Mouse (Mus musculus): ENCODE data around the gene Ptp4a2. TPM values are rescaled to one million over a fixed set of nuclear protein-coding genes. Genes with fewer than 3 reads are reported as not detected.

Gene Ptp4a2
- polyA plus RNA-seq, 1 experiment from 2014 or later, result 236 TPM

DNA sequence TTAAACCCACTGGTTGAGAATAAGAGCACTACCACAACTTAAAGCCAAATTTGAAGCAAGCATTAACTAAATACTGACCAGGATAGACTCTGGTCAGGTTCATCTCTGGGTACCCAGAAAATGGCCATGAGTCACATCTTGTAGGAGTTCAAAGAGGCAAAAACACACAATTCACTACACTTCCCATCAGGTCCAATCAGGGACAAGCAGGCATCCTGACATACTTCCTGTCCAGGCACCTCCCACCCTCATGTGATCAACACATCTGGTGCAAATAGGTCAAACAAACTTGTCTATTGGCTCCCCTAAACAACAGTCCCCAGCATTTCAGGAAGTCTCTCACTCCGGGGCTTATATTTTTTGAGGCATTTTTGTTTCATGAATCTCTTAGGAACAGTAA lies 7.7 kb upstream of the Ptp4a2 start:
- no peak overlapping the region for H3K4me2 ChIP-seq
- 39% methylated on average over 1 of the region's 1 CpGs for WGBS (ENCODE audit: insufficient replicate concordance)
- no peak for ATAC-seq (ENCODE audit: low read depth)

DNA sequence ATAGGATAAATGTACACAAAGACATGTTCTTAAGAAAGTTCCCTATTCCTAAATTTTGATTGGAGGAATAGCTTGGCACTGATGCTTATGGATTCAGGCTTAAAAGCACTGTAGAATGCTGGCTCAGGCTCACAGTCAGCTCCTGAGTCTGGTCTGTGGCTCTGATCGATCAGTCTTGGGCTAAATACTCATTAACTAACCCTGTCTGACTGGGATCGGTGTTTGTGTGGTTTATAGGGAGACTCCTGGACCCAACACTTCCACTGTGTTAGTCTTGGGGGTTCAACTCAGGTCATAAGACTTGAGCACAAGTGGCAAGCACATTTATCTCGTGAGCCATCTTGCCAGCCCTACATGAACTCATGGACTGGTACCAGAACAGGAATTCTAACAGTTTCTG lies 6.0 kb upstream of the Ptp4a2 start:
- 65% methylated on average over 3 of the region's 3 CpGs for WGBS (ENCODE audit: insufficient replicate concordance)
- no peak for ATAC-seq (ENCODE audit: low read depth)
- Histone ChIP-seq H3K27ac (no peak overlapping the region), H3K4me2 (no peak overlapping the region), H3K36me3 (no peaks in the 10 kb centered on the region), H3K9me3 (replicated peaks) (no peaks in the 10 kb centered on the region), H3K4me1 (replicated peaks) (0 out of 2 replicates have a peak, but pooled peaks cover 9% of the 10 kb centered on the region), H3K4me3 (replicated peaks) (no peak overlapping the region), H3K27me3 (peaks cover 15% of the 10 kb centered on the region), H3K9ac (no peak overlapping the region)
- DNase-seq, result no peak

More for the DNA sequence above, 7.7 kb upstream of the Ptp4a2 start:
- H3K27ac ChIP-seq, result no peak overlapping the region
- H3K27me3 ChIP-seq, result peaks cover 1% of the 10 kb centered on the region; the same call in 1 of the 2 replicates
- no peaks in the 10 kb centered on the region for H3K36me3 ChIP-seq
- DNase-seq, result no peak
- 0 out of 2 replicates have a peak, but pooled peaks cover 9% of the 10 kb centered on the region for H3K4me1 ChIP-seq (replicated peaks)
- H3K9ac ChIP-seq, result no peak overlapping the region
- no peaks in the 10 kb centered on the region for H3K9me3 ChIP-seq (replicated peaks)
- H3K4me3 ChIP-seq (replicated peaks), result no peak overlapping the region

DNA sequence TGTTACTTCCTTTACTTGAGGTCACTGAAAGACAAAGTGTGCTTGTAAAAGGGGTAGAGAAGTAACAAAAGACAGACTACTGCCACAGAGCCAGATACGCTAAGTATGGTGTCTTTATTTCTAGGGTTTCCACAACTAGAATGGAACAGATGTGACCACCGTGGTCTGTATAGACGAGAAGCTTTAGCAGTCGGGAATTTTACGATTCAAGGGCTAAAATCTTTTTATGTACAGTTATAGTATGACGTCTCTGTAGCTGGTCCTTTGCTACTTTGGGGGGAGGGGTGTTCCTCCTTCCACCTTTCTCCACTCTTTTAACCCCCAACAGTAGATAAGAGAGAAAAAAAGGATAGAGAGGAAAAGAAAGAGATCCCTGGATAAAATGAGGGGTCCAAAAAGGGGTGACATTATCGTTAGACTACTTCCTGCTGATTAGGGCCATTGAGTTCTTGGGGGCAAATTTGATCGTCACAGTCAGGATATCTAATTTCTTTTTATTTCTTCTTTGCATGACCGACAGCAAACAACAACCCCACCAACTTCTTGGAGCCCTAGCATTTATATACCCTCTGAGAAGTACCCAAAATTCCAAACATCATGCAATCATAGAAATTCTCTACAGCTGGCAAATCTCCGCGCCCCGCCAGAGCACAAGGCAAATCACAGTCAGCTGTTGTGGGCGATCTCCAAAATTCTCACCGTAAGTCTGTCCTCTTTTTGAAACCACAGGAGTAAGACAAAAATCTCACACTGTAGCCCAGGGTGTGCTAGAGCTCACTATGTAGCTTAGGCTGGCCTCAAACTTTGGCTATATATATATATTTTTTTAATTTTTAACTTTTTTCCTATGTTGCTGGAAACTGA lies 818 bp downstream of the Ptp4a2 start:
- Histone ChIP-seq H3K9me3 (replicated peaks) (no peaks in the 10 kb centered on the region; the same call in 1 of the 2 replicates), H3K4me1 (replicated peaks) (peaks cover 21% of the 10 kb centered on the region), H3K4me2 (peak overlapping the region; percentile 68), H3K9ac (no peak overlapping the region), H3K27ac (peak overlapping the region; percentile 71), H3K4me3 (replicated peaks) (peak overlapping the region; percentile 50), H3K27me3 (peaks cover 36% of the 10 kb centered on the region), H3K36me3 (no peaks in the 10 kb centered on the region)
- no peak for DNase-seq
- ATAC-seq (ENCODE audit: low read depth), result no peak
- WGBS (ENCODE audit: insufficient replicate concordance), result 40% methylated on average over 14 of the region's 14 CpGs

DNA sequence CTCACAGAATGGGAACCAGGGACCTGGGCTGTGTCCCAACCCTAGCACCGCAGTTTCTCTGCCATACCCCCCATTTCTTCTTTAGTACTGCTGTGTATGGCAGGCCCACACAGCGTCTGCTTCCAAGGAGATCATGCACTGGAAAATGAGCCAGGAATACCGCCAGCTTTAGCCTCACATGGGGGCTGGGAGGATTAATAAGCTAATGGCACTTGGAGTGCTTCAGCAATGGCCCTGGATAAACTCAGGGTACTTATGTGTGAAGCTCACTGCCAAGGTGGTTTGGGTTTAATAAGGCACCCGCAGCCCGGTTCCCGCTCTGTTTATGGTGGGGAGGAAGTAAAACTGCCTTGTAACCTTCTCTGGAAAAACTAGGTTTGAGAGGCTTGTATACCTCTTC lies 6.6 kb downstream of the Ptp4a2 start:
- 80% methylated on average over 6 of the region's 6 CpGs for WGBS (ENCODE audit: insufficient replicate concordance)
- Histone ChIP-seq H3K4me3 (replicated peaks) (no peak overlapping the region), H3K9me3 (replicated peaks) (no peaks in the 10 kb centered on the region; the same call in 1 of the 2 replicates), H3K36me3 (no peaks in the 10 kb centered on the region), H3K27me3 (no peaks in the 10 kb centered on the region), H3K4me2 (no peak overlapping the region), H3K27ac (peak overlapping the region; percentile 0; the same call in 1 of the 2 replicates), H3K4me1 (replicated peaks) (peaks cover 37% of the 10 kb centered on the region), H3K9ac (no peak overlapping the region)
- DNase-seq (no peak), ATAC-seq (ENCODE audit: low read depth) (no peak)

DNA sequence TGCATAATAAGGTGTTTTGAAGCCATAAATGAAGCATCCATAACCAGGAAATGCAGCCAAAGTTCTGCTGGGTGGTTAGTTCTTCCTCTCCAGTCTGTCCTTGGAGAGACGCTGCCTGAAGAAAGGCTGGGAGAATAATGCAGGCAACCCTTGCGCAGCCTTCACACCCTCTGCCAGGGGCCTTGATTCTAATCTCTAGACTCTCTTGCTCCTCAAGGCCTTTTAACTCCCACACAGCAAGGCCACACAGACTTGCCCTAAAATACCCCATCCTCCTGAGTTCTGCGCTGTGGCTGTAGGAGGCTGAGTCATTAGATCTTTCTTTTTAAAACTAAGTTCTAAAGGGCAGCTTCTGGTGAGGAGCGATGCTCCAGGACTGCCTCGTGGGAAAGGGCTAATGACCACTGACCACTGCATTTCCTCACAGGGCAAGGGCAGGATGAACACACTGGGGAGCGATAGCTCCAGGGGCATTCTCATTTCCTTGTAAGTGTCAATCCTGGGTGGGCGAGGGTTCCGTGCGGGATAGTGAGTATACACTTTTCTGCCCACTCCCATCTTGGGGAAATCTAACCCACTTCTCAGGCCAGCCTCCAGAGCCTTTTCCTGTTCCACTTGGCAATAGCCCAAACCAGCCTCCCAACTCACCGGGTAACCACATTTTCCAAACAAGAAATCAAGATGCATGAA lies 7.6 kb downstream of the Ptp4a2 start:
- Histone ChIP-seq H3K4me2 (peak overlapping the region; percentile 94), H3K4me1 (replicated peaks) (peaks cover 48% of the 10 kb centered on the region), H3K27me3 (no peaks in the 10 kb centered on the region), H3K9me3 (replicated peaks) (no peaks in the 10 kb centered on the region), H3K4me3 (replicated peaks) (no peak overlapping the region), H3K9ac (no peak overlapping the region), H3K27ac (peak overlapping the region; percentile 87; the same call in 1 of the 2 replicates), H3K36me3 (no peaks in the 10 kb centered on the region)
- 61% methylated on average over 10 of the region's 10 CpGs for WGBS (ENCODE audit: insufficient replicate concordance)
- DNase-seq (no peak), ATAC-seq (ENCODE audit: low read depth) (no peak)

DNA sequence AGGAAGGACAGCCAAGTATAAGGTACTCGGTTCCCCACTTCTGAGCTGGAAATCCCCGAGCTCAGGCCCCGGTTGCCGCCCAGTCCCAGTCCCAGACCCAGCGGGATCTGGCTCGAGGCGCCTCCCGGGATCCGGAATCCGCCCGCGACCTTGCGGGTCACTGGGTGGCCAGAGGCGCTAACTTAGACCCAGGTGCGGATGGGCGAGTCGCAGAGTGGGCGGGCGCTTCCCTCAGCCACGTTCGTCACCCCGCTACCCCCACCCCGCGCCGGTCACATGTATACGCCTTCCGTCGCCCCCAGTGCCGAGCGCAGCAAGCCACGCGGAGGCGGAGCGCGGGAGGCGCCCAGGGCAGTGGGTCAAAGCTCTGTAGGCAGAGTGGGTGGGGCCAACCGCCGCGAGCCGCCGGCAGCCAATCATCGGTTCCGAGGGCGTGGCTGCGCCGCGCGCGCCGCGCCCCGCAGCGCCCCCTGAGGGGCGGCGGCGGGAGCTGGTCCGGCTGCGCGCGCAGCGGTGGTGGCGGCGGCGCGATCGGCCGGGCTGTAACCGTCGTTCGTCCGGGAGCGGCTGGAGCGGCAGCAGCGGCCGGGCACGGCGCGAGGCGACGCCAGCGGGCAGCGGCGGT lies 8.8 kb downstream of the Ptp4a2 start:
- Histone ChIP-seq H3K27ac (peak overlapping the region; percentile 91), H3K27me3 (no peaks in the 10 kb centered on the region), H3K36me3 (no peaks in the 10 kb centered on the region), H3K9ac (peak overlapping the region; percentile 97), H3K9me3 (replicated peaks) (no peaks in the 10 kb centered on the region), H3K4me2 (peak overlapping the region; percentile 94), H3K4me1 (replicated peaks) (peaks cover 58% of the 10 kb centered on the region), H3K4me3 (replicated peaks) (peak overlapping the region; percentile 86)
- peak; percentile 95 for ATAC-seq (ENCODE audit: low read depth)
- peak; percentile 97 for DNase-seq
- 1% methylated on average over 79 of the region's 83 CpGs for WGBS (ENCODE audit: insufficient replicate concordance)

DNA sequence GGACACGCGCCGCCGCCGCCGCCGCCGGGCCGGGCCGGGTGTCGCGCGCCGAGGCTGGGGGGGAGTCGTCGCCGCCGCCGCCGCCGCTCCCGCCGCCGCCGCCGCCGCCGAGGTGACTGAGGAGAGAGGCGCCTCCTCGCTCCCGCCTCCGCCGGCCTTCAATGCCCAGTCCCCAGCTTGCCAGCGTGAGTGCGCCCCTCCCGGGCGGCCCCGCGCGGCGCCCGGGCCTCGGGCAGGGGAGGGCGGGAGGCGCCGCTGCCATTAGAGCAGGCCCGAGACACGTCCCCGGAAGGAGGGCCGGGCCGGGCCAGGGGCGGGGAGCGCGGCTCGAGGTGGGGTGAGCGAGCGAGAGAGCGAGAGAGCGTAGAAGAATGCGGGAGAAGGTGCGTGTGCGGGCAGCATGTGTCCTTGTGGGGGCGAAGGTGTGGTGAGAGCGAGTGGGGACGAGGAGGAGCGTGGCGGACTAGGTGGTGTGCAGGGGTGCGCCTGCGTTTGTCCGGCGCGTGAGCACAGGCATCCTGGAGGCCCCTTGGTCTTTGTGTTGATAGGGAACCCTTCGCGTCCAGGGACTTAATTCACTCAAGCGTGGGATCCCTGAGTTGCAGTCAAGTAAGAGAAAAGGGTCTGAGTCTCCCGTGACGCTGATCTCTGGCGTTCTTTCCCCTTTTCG lies 9.5 kb downstream of the Ptp4a2 start:
- Histone ChIP-seq H3K4me3 (replicated peaks) (peak overlapping the region; percentile 86), H3K36me3 (no peaks in the 10 kb centered on the region), H3K9ac (peak overlapping the region; percentile 97), H3K4me2 (peak overlapping the region; percentile 80), H3K9me3 (replicated peaks) (no peaks in the 10 kb centered on the region), H3K27ac (peak overlapping the region; percentile 91), H3K27me3 (no peaks in the 10 kb centered on the region), H3K4me1 (replicated peaks) (peaks cover 63% of the 10 kb centered on the region)
- DNase-seq (peak; percentile 72), ATAC-seq (ENCODE audit: low read depth) (peak; percentile 74)
- under 1% methylated on average over 66 of the region's 79 CpGs for WGBS (ENCODE audit: insufficient replicate concordance)

DNA sequence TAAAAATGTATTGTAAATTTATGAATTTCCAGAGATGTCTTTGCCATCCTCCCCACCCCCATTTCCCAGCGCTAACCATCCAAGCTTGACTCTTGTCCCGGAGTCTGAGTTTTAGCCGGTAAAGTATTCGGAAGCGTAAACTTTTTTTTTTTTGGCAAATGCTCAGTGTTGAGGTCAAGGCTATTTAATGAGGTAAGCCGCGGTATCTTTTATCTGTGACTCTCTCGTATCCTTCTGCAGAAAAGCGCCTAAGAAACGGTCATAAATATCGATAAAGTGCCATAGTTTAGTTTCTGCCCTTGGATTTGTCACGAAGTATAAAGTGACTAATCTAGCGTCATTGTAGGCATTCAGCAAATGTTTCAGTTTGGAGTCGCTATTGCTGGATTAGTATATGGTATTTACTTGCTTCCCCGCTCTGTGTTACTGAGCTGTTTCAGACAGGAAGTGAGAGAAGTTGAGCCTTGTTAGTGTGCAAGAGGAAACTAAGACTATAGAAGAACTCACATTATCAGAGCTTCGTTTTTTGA lies 10.1 kb downstream of the Ptp4a2 start:
- H3K27ac ChIP-seq, result peak overlapping the region; percentile 91
- H3K27me3 ChIP-seq, result no peaks in the 10 kb centered on the region
- H3K36me3 ChIP-seq, result no peaks in the 10 kb centered on the region
- H3K4me1 ChIP-seq (replicated peaks), result peaks cover 69% of the 10 kb centered on the region
- peak overlapping the region; percentile 86 for H3K4me3 ChIP-seq (replicated peaks)
- ATAC-seq (ENCODE audit: low read depth), result no peak
- peak overlapping the region; percentile 80 for H3K4me2 ChIP-seq
- peak; percentile 5 for DNase-seq
- WGBS (ENCODE audit: insufficient replicate concordance), result under 1% methylated on average over 16 of the region's 16 CpGs
- H3K9ac ChIP-seq, result peak overlapping the region; percentile 97
- H3K9me3 ChIP-seq (replicated peaks), result no peaks in the 10 kb centered on the region

DNA sequence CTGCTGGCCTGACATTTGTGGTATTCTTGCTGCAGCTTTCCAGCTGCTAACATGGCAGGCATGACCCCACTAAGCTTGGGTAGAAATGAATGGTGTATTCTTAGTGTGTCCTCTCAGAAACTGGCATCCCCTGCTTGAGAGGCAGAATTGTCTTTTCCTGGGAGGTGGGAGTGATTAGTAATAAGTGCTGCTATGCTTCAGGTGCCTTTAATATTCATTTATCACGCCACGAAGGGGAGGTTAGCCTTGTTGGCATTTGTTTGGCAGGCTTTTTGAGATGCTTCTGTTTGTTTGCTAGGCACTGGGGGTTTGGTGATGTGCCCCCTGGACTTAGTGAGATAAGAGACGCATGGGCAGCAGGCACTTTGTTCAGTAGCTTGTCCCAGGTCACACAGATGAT lies 11.3 kb downstream of the Ptp4a2 start:
- H3K36me3 ChIP-seq, result 0 out of 2 replicates have a peak, but pooled peaks cover 5% of the 10 kb centered on the region
- peak overlapping the region; percentile 80 for H3K4me2 ChIP-seq
- H3K4me3 ChIP-seq (replicated peaks), result peak overlapping the region; percentile 86
- peaks cover 80% of the 10 kb centered on the region for H3K4me1 ChIP-seq (replicated peaks)
- no peak for ATAC-seq (ENCODE audit: low read depth)
- WGBS (ENCODE audit: insufficient replicate concordance), result 26% methylated on average over 3 of the region's 3 CpGs
- no peaks in the 10 kb centered on the region for H3K9me3 ChIP-seq (replicated peaks)
- H3K9ac ChIP-seq, result peak overlapping the region; percentile 97
- no peaks in the 10 kb centered on the region for H3K27me3 ChIP-seq
- no peak for DNase-seq
- peak overlapping the region; percentile 91 for H3K27ac ChIP-seq

DNA sequence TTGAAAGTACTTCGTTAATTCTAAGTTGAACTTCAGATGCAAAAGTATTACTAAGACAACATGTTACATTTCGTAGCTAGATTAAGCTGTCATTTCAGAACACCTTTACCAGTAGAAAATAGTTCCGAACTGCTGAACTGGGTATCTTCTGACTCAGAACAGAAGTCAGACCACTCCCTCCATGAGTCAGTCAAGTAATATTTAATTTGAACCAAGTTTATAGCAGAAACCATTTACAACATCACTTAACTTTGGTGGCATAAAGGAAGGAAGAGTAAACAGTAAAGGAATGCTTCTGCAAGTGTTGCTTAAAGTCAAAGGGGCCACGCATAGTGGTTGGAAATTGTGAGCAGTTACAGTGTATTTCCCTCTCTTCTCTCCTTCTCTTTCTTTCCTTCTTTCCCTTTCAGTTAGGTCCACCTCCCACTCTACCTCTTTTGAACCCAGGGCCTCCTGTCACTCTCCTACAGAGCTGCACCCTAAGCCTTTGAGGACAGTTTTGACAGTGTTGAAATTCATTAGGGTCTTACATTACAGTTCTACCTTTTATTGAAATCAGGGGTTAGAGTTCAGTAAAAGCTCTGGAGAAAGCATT lies 12.3 kb downstream of the Ptp4a2 start:
- H3K27me3 ChIP-seq, result no peaks in the 10 kb centered on the region
- H3K9ac ChIP-seq, result peak overlapping the region; percentile 97; the same call in 1 of the 2 replicates
- H3K36me3 ChIP-seq, result 0 out of 2 replicates have a peak, but pooled peaks cover 5% of the 10 kb centered on the region
- 72% methylated on average over 4 of the region's 4 CpGs for WGBS (ENCODE audit: insufficient replicate concordance)
- DNase-seq, result no peak
- peak overlapping the region; percentile 80 for H3K4me2 ChIP-seq
- H3K4me1 ChIP-seq (replicated peaks), result peaks cover 79% of the 10 kb centered on the region
- no peaks in the 10 kb centered on the region for H3K9me3 ChIP-seq (replicated peaks)
- peak overlapping the region; percentile 62 for H3K27ac ChIP-seq
- ATAC-seq (ENCODE audit: low read depth), result no peak
- H3K4me3 ChIP-seq (replicated peaks), result 0 out of 2 replicates have a peak overlapping the region, but pooled peaks have one; percentile 86

Data from liver, embryonic 13.5 days (tissue).